Mouse (Mus musculus): ENCODE results near the gene Slc5a2.

- no peak for TF ChIP-seq CTCF (conservative IDR thresholded peaks at IDR 0.05; ENCODE audit: low read length)
- no peak for TF ChIP-seq NANOG (IDR thresholded peaks at IDR 0.05; ENCODE audit: borderline replicate concordance, low read length)
Measured at GRCm38 (mm10) chr7:128294785-128295184, 29.3 kb downstream of the Slc5a2 start.
